Mouse (Mus musculus) C2C12 (cell line): Measurements from ENCODE around the gene Olfr98. TPM values are rescaled to one million over a fixed set of nuclear protein-coding genes. Genes with fewer than 3 reads are reported as not detected.

ENCODE experiments used
- H3K27me3 ChIP-seq: one replicate; pipeline ENCODE4 v1.6.1; 2011; ENCODE audit not compliant: control insufficient read depth, insufficient read depth, insufficient read length
- H3K36me3 ChIP-seq: one replicate; pipeline ENCODE4 v1.6.1; 2011; ENCODE audit not compliant: control insufficient read depth, insufficient read depth
- H3K4me3 ChIP-seq: one replicate; pipeline ENCODE4 v1.5.1; 2011; ENCODE audit warnings: mild to moderate bottlenecking, control low read depth; ENCODE audit not compliant: poor library complexity, insufficient read depth, severe bottlenecking
- H3K79me2 ChIP-seq: one replicate; pipeline ENCODE4 v1.6.1; 2011; ENCODE audit not compliant: control insufficient read depth, insufficient read depth
- H3K79me3 ChIP-seq: one replicate; pipeline ENCODE4 v1.6.1; 2011; ENCODE audit warnings: low read depth, control low read depth
- H3ac ChIP-seq: one replicate; pipeline ENCODE3; 2011; ENCODE audit warnings: low read depth; ENCODE audit not compliant: control insufficient read depth, insufficient read length
- CEBPB ChIP-seq: IDR thresholded peaks from one replicate; pipeline ENCODE4 v1.6.1; 2011; ENCODE audit warnings: low read depth, mild to moderate bottlenecking, control low read depth, moderate library complexity
- CTCF ChIP-seq: IDR thresholded peaks from one replicate; pipeline ENCODE4 v1.5.1; 2011; ENCODE audit not compliant: control insufficient read depth, insufficient read depth, insufficient read length
- FOSL1 ChIP-seq: IDR thresholded peaks from one replicate; pipeline ENCODE4 v1.8.0; 2011; ENCODE audit warnings: mild to moderate bottlenecking, low read length; ENCODE audit not compliant: poor library complexity, insufficient read depth, severe bottlenecking
- MAX ChIP-seq: IDR thresholded peaks from one replicate; pipeline ENCODE4 v1.6.1; 2011; ENCODE audit warnings: mild to moderate bottlenecking, control low read depth
- MYOD1 ChIP-seq: IDR thresholded peaks from one replicate; pipeline ENCODE4 v1.6.1; 2011; ENCODE audit warnings: low read depth; ENCODE audit not compliant: control insufficient read depth, insufficient read length
- MYOG ChIP-seq: IDR thresholded peaks from one replicate; pipeline ENCODE4 v1.6.1; 2011; ENCODE audit not compliant: control insufficient read depth, insufficient read length; ENCODE audit errors: extremely low read depth
- USF1 ChIP-seq: IDR thresholded peaks from one replicate; pipeline ENCODE4 v1.6.1; 2011; ENCODE audit warnings: low read depth, mild to moderate bottlenecking, control low read depth, moderate library complexity
- long read RNA-seq, 2 experiments: library from polyadenylated mRNA; unstranded; transcript quantifications; one replicate each; pipeline ENCODE4 v2.0.0; 2019 to 2020
- polyA plus RNA-seq: library from polyadenylated mRNA; unstranded; fragments of >200 nt; fragmentation: generic; extraction: Trizol; gene quantifications from one replicate; pipeline ENCODE4 v1.2.1, GENCODE M21; 2012; ENCODE audit warnings: missing spikeins

Olfr98 gene
- polyA plus RNA-seq = not detected
- long read RNA-seq, experiment 1 = 0 reads
- long read RNA-seq, experiment 2 = 0 reads

DNA sequence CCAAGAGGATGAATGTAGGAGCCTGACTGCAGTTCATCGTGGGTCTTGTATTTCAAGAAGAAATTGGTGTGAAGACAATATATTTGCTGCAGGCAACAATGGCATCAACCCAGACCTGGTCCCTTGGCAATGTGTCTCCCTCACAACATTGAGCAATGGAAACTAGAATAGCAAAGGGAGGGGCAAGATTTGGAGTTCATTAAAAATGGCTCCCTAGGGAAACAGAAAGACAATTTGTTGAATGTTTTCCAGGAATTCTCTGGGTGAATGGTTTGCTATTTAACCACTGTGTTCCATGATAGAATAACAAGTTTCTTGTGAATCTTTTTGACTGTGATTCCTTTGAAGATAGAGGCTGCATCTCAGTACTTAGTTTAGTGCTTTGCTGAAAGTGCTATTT lies at the start of gene Olfr98:
TSS of gene Olfr98 (minus strand) at position 124 of the 400 bp plus-strand sequence.
- no peak within 1 kb of the TSS for H3ac ChIP-seq
- no peaks in the 10 kb centered on the region for H3K36me3 ChIP-seq
- H3K27me3 ChIP-seq = no peaks in the 10 kb centered on the region
- TF ChIP-seq CEBPB (no peak), MYOG (no peak), FOSL1 (no peak), MYOD1 (no peak), USF1 (no peak), CTCF (no peak), MAX (no peak)
- no peaks in the 10 kb centered on the region for H3K79me3 ChIP-seq
- H3K79me2 ChIP-seq = no peaks in the 10 kb centered on the region
- no peak within 1 kb of the TSS for H3K4me3 ChIP-seq

DNA sequence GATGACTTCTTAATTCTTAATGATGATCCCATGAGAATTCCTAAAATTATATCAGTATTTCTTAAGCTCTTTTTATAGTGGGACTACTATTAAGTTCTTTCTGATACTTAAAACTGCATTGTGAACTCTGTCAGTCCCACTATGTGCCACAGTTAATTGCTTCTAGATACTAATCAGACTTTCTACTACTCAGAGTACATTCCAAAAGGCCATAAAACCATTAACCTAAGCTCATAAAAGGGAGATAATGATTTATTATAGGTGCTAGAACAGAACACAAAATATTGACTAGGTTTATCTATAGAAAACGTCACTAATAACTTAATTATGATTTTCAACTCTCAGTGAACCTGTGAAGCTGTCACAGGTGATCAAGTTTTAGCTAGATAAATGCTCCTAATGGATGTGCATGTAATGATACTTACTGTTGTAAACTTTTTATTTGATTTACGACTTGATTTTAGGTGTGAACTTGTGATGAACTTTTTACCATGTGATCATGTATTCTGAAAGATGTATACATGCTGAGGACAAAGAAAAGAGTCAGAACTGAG lies 46.7 kb upstream of the Olfr98 start:
- H3K36me3 ChIP-seq = no peaks in the 10 kb centered on the region
- TF ChIP-seq CEBPB (no peak), FOSL1 (no peak), CTCF (no peak), MYOG (no peak), USF1 (no peak), MAX (no peak)
- no peaks in the 10 kb centered on the region for H3K79me2 ChIP-seq
- H3ac ChIP-seq = no peak overlapping the region
- no peaks in the 10 kb centered on the region for H3K27me3 ChIP-seq
- H3K4me3 ChIP-seq = no peak overlapping the region
- no peaks in the 10 kb centered on the region for H3K79me3 ChIP-seq

DNA sequence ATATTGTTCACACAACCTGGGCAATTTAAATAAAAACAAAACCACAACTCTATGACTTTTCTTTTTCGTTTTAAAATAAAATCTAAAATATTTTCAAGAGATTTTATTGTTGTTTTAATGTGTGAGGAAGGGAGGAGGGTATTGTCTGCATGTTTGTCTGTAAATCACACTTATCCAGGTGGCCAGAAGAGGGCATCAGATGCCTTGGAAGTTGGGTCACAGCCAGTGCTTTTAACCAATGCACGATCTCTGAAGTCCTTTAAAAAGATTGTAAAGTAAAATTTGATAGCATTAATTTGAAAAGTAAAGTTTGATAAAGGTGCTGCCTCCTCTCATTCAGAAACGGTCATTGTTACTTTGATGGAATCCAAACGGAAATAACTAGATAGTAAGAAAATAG lies 44.9 kb upstream of the Olfr98 start:
- no peaks in the 10 kb centered on the region for H3K79me2 ChIP-seq
- H3K27me3 ChIP-seq = no peaks in the 10 kb centered on the region
- TF ChIP-seq FOSL1 (no peak), MAX (no peak), MYOG (no peak), CEBPB (no peak), USF1 (no peak), MYOD1 (no peak), CTCF (no peak)
- H3ac ChIP-seq = no peak overlapping the region
- no peaks in the 10 kb centered on the region for H3K36me3 ChIP-seq
- no peak overlapping the region for H3K4me3 ChIP-seq
- H3K79me3 ChIP-seq = no peaks in the 10 kb centered on the region

DNA sequence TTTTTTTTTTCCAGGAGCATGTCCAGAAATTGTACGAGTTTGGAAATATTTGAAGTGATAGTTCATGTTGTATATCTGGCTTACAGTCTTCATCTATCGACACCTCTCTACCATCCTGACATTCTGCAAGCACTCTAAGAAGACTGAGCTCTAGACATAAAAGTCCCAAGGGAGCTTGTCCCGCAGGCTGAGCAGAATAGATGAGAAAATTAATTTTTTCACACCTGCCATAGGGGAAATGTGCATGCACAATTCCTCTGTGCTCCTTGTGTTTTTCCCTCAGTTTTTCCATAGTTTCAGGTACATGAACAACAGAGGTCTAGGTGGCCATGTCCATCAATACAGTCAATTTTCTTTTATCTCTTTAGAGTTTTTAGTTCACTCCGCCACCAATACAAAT lies 40.7 kb upstream of the Olfr98 start, which contains the start of gene Olfr101:
TSS of gene Olfr101 (minus strand) at position 101 of the 400 bp plus-strand sequence.
- Histone ChIP-seq H3K79me2 (no peaks in the 10 kb centered on the region), H3K4me3 (no peak within 1 kb of the TSS), H3K36me3 (no peaks in the 10 kb centered on the region), H3K79me3 (no peaks in the 10 kb centered on the region), H3ac (no peak within 1 kb of the TSS), H3K27me3 (no peaks in the 10 kb centered on the region)
- TF ChIP-seq CEBPB (no peak), FOSL1 (no peak), CTCF (no peak)

DNA sequence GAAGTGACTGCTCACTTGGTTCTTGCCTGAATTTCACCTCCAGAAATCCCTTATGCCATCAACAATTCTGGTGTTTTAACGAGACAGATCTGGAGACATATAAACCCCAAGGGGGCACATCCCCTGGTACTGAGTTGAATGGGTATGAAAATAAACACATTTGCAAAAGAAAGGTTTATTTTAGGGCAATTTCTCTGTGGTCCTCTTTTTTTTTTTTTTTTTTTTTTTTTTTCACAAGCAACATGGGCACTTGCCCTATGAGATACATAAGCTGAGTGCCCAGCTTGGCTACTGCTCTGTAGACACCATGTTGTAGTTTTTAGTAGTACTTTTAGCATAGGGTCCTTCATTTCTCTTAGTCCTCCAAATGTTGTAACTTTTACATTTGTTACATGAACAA lies 19.8 kb upstream of the Olfr98 start, which contains the start of gene Olfr99:
TSS of gene Olfr99 (minus strand) at position 101 of the 400 bp plus-strand sequence.
- Histone ChIP-seq H3K27me3 (no peaks in the 10 kb centered on the region), H3K36me3 (no peaks in the 10 kb centered on the region), H3K79me3 (no peaks in the 10 kb centered on the region), H3K79me2 (no peaks in the 10 kb centered on the region), H3ac (no peak within 1 kb of the TSS), H3K4me3 (no peak within 1 kb of the TSS)
- no peak for TF ChIP-seq MYOG
- no peak for TF ChIP-seq CEBPB
- no peak for TF ChIP-seq MAX
- TF ChIP-seq USF1 = no peak
- no peak for TF ChIP-seq CTCF
- no peak for TF ChIP-seq MYOD1
- TF ChIP-seq FOSL1 = no peak

DNA sequence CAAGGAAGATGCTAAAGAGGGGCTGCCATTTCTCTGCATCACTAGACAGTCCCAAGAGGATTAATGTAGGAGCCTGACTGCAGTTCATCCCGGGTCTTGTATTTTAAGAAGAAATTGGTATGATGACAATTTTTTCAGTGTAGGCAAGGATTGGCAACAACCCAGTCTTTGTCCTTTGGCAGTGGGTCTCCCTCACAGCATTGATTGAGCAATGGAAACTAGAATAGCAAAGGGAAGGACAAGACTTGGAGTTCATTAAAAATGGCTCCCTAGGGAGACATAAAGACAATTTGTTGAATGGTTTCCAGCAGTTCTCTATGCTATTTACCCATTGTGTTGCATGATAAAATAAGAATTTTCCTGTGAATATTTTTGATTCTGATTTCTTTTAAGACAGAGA lies 16.8 kb upstream of the Olfr98 start:
- no peaks in the 10 kb centered on the region for H3K79me2 ChIP-seq
- H3K4me3 ChIP-seq = no peak overlapping the region
- no peaks in the 10 kb centered on the region for H3K27me3 ChIP-seq
- H3K36me3 ChIP-seq = no peaks in the 10 kb centered on the region
- H3K79me3 ChIP-seq = no peaks in the 10 kb centered on the region
- TF ChIP-seq FOSL1 (no peak), MYOG (no peak), CTCF (no peak), MYOD1 (no peak), MAX (no peak), CEBPB (no peak), USF1 (no peak)
- no peak overlapping the region for H3ac ChIP-seq
